Mouse (Mus musculus) G1E (cell line): ENCODE measurements around the gene Rpusd4.

ENCODE experiments used
- CTCF ChIP-seq: IDR thresholded peaks from 2 replicates; pipeline ENCODE4 v1.5.1; 2012; ENCODE audit warnings: low read depth, low read length, inconsistent platforms, mixed read lengths
- GATA1 ChIP-seq: IDR thresholded peaks from 2 replicates; pipeline ENCODE4 v1.6.1; 2012; ENCODE audit warnings: borderline replicate concordance, low read length, inconsistent platforms, mixed read lengths
- GATA2 ChIP-seq: IDR thresholded peaks from 2 replicates; pipeline ENCODE4 v1.6.1; 2012; ENCODE audit warnings: low read depth, low read length, inconsistent platforms, borderline replicate concordance
- POLR2AphosphoS5 ChIP-seq: IDR thresholded peaks from 2 replicates; pipeline ENCODE4 v1.6.1; 2012; ENCODE audit warnings: low read depth, low read length, inconsistent platforms; ENCODE audit not compliant: insufficient replicate concordance

- TF ChIP-seq CTCF (no peak), GATA1 (no peak), POLR2AphosphoS5 (no peak), GATA2 (no peak)
Measured at GRCm38 (mm10) chr9:35235996-35236395, 31.7 kb upstream of the Rpusd4 start.
